Mouse (Mus musculus): ENCODE data around the gene Olfr825.
"Not testable (repeated sequence)": the region's sequence is repeated elsewhere in the genome, so short reads cannot be mapped to it uniquely, and the experiment has no call there.

Olfr825 gene

DNA sequence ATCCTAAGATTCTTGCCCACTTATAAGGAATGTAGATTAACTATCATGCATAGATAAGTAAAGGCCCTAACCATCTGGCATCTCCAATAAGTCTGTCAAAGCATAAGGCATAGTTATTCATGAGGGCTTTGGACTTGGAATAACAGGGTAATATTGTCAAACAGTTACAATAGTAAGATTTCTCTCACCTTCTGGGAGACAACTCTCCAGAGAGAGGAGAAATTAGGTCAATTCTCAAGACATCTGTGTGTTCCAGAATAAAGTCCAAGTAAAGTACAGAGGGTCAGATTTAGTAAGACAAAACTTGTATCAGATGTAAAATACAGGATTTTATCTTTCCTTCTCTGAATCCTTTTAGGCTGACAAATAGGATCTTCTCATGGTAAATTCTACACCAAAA lies at the start of gene Olfr825:
TSS of gene Olfr825 (minus strand) at position 101 of the 400 bp plus-strand sequence.
- no peak for DNase-seq (ENCODE audit: inconsistent ontology term)

DNA sequence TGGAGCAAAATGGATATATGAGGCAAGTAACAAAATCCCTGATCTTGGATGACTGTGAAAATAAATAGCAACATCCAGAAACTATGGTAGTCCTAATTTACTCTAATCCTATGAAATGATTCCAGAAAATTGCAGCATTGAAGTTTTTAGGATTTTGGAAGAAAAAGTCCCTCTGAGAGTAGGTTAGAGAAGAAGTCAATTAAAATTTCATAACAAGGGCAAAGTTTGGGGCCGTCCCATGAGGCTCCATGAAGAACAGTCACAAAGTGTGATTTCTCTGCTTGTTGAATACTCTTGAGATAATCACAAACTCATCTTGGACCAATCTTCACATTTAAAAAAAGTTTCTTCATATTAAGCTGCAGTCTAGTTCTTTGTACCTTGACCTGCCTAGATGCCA lies 47.7 kb upstream of the Olfr825 start, which contains the start of gene Olfr827:
TSS of gene Olfr827 (minus strand) at position 101 of the 400 bp plus-strand sequence.
- no peak for DNase-seq (ENCODE audit: inconsistent ontology term)

DNA sequence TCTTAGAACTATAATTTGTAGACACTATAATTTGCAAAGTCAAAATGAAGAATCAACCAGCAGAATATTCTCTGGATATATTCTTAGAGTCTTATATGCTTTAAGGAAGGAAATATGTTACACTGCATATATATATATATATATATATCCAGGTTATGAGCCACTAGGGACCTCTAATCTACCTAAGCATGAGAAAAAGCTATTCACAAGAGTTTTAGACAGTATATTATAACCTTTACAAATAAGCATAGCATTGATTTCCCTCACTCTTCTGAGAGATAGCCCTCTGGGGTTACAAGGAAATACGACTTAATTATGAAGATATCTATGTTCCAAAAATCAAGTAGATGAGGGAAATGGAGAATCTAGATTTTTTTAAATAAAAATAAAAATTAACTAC lies 17.5 kb upstream of the Olfr825 start, which contains the start of gene Olfr826:
TSS of gene Olfr826 (minus strand) at position 101 of the 400 bp plus-strand sequence.
- no peak for DNase-seq (ENCODE audit: inconsistent ontology term)

DNA sequence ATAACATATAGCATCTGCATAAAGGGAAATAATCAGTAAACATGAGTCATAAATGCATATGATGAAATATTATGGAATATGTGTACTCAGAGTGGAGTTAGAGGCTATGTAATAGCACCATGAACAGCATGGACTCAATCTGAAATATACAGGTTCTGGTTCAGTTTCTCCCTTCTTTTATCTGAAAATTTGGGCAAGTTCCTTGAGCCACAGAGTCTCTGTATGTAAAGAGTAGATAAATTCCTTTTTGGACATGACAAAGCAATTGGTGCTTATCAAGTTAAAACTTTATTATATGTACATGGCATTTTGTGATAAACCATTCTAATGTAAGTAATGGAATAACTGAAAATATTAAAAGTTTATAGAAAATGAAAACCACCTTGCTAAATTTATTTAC lies 1.4 kb downstream of the Olfr825 start:
- no peak for DNase-seq (ENCODE audit: inconsistent ontology term)

DNA sequence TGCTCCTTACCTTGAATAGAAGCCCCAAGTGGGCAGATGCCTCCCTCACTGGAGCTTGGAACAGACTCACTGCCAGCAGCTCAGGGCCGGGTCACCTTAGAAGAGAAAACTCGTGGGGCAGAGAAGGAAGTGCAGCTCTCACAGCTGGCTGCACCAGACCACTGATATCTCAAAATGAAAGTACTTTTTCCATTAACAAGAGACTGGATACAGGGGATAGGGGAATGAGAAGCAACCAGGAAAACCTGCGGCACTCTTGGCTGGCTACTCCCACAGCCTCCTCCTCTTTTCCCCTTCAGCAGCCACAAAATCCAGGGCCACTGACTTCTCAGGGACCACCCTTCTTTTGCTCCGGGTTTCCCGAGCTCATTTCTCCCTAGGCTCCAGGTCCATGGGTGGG lies 22.4 kb downstream of the Olfr825 start:
- DNase-seq (ENCODE audit: inconsistent ontology term): no peak

DNA sequence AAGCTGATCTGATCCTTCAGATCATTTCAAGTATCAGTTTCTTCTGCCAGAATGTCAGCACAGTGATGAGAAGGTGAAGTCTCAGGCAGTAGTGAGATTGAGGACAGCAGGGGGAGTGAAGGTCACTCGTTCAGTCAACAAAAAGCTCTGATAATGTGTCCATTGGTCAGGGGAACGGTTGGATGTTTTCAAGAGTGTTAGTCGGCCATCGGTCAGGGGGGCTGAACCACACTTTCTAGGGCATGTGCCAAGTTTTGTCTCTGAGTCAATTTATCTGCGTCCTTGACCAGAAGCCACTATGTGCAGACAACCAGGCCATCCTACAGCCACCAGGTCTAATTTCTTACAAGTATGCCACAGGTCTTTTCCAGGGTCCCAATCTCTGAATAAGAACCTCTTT lies 24.1 kb downstream of the Olfr825 start:
- not testable (repeated sequence) for DNase-seq (ENCODE audit: inconsistent ontology term)

DNA sequence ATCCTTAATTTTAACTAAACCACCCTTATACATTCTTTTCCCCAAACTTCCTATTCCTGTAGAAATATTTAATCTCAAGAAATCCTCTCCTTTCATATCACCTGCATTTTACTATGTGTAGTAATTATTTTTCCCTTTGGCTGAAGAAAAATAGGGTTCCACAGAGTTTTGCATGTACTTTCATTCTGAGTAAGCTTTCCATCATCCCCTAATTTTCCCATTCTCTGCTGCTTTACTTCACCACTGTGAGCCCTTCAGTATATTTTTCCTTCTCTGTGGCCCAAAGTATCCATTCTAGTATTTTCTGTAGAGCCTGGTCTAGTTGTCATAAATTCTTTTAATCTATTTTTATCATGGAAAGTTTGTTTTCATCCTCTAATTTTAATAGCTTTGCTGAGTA lies 31.8 kb downstream of the Olfr825 start:
- DNase-seq (ENCODE audit: inconsistent ontology term): no peak

DNA sequence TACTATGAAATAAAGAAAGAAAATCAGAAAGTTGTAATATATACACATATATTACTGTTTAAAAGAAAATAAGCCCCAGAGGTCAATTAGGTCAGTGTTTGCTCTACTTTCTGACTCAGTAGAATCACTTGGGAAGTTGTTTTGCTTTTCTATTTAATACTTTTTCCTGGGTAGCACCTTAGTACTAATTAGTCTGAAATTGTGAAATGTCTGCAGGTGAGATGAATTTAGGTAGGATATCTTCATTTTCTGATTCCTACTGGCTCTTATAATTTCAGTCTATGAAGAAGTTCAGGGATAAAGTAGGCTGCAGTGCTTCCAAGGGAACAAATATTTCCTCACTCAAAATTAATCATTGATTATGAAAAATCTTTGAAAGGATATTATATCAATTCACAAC lies 36.7 kb downstream of the Olfr825 start, which contains the start of gene Olfr824:
TSS of gene Olfr824 (minus strand) at position 101 of the 400 bp plus-strand sequence.
- not testable (repeated sequence) for DNase-seq (ENCODE audit: inconsistent ontology term)

DNA sequence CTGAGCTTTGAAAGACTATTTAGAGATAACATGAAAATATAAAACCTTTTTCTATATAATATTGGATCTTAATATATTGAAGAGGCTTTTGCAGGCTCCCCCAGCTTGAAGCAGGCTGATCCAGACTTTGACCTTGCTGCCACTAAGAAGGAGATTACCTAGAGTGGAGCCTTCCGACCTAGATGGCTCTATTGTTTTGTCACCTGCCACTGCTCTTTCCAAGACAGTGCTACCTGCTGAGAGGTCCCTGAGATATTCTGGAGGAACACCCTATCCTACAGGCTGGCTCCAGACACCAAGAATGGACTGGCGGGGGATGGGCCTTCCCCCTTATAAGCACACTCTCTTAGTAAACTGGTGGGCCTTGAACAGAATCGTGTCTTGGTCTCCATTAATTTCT lies 50.5 kb downstream of the Olfr825 start:
- DNase-seq (ENCODE audit: inconsistent ontology term): not testable (repeated sequence)

DNA sequence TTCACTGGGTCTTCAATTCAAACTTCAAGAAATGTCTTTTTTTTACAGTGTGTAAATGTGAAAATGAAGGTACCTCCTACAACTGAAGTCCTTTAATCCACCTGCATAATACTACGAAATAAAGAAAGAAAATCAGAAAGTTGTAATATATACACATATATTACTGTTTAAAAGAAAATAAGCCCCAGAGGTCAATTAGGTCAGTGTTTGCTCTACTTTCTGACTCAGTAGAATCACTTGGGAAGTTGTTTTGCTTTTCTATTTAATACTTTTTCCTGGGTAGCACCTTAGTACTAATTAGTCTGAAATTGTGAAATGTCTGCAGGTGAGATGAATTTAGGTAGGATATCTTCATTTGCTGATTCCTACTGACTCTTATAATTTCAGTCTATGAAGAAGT lies 51.3 kb downstream of the Olfr825 start, which contains the start of gene Olfr823:
TSS of gene Olfr823 (minus strand) at position 101 of the 400 bp plus-strand sequence.
- DNase-seq (ENCODE audit: inconsistent ontology term): not testable (repeated sequence)
